Mouse (Mus musculus): ENCODE measurements around the gene Kcnma1. TPM values are rescaled to one million over a fixed set of nuclear protein-coding genes. Genes with fewer than 3 reads are reported as not detected.

The Kcnma1 gene
- polyA plus RNA-seq, 1 experiment from 2014 or later, result 0.04 TPM

GRCm38 (mm10) chr14:23573385-23573784 lies 440.9 kb downstream of the Kcnma1 start:
- ATAC-seq, result no peak
- Histone ChIP-seq H3K9ac (replicated peaks) (no peak overlapping the region), H3K4me3 (ENCODE audit: low read depth, low read length) (no peak overlapping the region), H3K4me1 (ENCODE audit: insufficient read depth) (no peaks in the 10 kb centered on the region), H3K27ac (ENCODE audit: low read depth) (no peak overlapping the region), H3K36me3 (replicated peaks; ENCODE audit: insufficient read depth, low read length) (no peaks in the 10 kb centered on the region), H3K4me2 (ENCODE audit: low read depth, low read length) (no peak overlapping the region), H3K9me3 (ENCODE audit: low read length) (no peaks in the 10 kb centered on the region), H3K27me3 (ENCODE audit: insufficient read depth, low read length) (no peaks in the 10 kb centered on the region)
- TF ChIP-seq EP300 (IDR thresholded peaks at IDR 0.05; ENCODE audit: low read depth) (no peak), CTCF (IDR thresholded peaks at IDR 0.05; ENCODE audit: low read depth) (no peak)
- WGBS (ENCODE audit: insufficient replicate concordance), result 38% methylated on average over 3 of the region's 3 CpGs
- DNase-seq, result no peak

DNA sequence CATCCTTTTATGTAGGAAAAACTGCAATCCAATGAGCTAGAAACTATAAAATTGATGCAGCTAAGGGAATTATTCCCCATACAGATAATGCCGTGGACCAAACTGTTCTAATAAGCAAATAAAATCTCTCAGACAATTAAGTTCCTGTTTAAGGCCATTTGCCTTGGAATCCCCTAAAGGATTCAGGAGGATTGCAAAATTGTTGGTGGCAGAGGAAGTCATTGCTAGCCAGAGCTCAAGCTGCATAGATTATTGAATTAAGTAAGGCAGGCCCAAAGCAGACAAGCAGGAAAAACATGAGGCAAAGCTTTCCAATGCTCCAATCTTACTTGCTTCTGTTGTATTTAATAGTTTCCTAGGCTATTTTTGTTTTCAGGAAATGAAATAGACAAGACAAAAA lies 441.5 kb downstream of the Kcnma1 start:
- DNase-seq, result no peak
- no peak overlapping the region for H3K4me3 ChIP-seq (ENCODE audit: low read depth, low read length)
- no peak overlapping the region for H3K4me2 ChIP-seq (ENCODE audit: low read depth, low read length)
- TF ChIP-seq CTCF (IDR thresholded peaks at IDR 0.05; ENCODE audit: low read depth), result no peak
- no peak for TF ChIP-seq EP300 (IDR thresholded peaks at IDR 0.05; ENCODE audit: low read depth)
- WGBS (ENCODE audit: insufficient replicate concordance), result 64% methylated on average over 1 of the region's 1 CpGs
- no peak overlapping the region for H3K27ac ChIP-seq (ENCODE audit: low read depth)
- H3K36me3 ChIP-seq (replicated peaks; ENCODE audit: insufficient read depth, low read length), result no peaks in the 10 kb centered on the region
- H3K4me1 ChIP-seq (ENCODE audit: insufficient read depth), result no peaks in the 10 kb centered on the region
- no peaks in the 10 kb centered on the region for H3K9me3 ChIP-seq (ENCODE audit: low read length)
- H3K9ac ChIP-seq (replicated peaks), result no peak overlapping the region
- ATAC-seq, result no peak
- H3K27me3 ChIP-seq (ENCODE audit: insufficient read depth, low read length), result no peaks in the 10 kb centered on the region

DNA sequence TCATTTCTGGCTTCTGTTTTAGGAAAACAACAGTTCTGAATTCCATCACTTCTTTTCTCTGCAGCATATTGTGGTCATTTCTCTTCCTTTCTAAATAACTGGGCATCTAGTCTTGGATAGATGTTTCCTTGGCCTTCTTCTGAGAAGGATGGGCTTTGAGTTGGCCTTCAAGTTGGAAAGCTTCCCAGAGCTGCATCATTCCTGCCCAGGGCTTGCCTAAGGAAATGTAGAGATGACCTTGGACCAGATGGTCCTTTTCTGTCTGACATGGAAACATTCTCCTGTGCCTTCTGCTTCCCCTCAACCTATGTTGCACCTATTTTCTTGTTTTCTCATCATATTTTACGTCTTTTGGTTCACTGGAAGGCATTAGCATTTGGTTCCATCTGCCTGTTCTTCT lies 444.0 kb downstream of the Kcnma1 start:
- H3K9ac ChIP-seq (replicated peaks), result no peak overlapping the region
- H3K4me1 ChIP-seq (ENCODE audit: insufficient read depth), result no peaks in the 10 kb centered on the region
- H3K36me3 ChIP-seq (replicated peaks; ENCODE audit: insufficient read depth, low read length), result no peaks in the 10 kb centered on the region
- H3K9me3 ChIP-seq (ENCODE audit: low read length), result no peaks in the 10 kb centered on the region
- WGBS (ENCODE audit: insufficient replicate concordance), result 52% methylated on average over 1 of the region's 1 CpGs
- no peak for DNase-seq
- H3K4me3 ChIP-seq (ENCODE audit: low read depth, low read length), result no peak overlapping the region
- no peaks in the 10 kb centered on the region for H3K27me3 ChIP-seq (ENCODE audit: insufficient read depth, low read length)
- H3K27ac ChIP-seq (ENCODE audit: low read depth), result no peak overlapping the region
- no peak overlapping the region for H3K4me2 ChIP-seq (ENCODE audit: low read depth, low read length)
- ATAC-seq, result no peak
- TF ChIP-seq EP300 (IDR thresholded peaks at IDR 0.05; ENCODE audit: low read depth), result no peak
- no peak for TF ChIP-seq CTCF (IDR thresholded peaks at IDR 0.05; ENCODE audit: low read depth)

- no peak overlapping the region for H3K9ac ChIP-seq (replicated peaks)
- ATAC-seq (no peak), DNase-seq (no peak)
- no peak overlapping the region for H3K4me3 ChIP-seq (ENCODE audit: low read depth, low read length)
- no peak overlapping the region for H3K4me2 ChIP-seq (ENCODE audit: low read depth, low read length)
- TF ChIP-seq CTCF (IDR thresholded peaks at IDR 0.05; ENCODE audit: low read depth), result no peak
- no peak for TF ChIP-seq EP300 (IDR thresholded peaks at IDR 0.05; ENCODE audit: low read depth)
- H3K27ac ChIP-seq (ENCODE audit: low read depth), result no peak overlapping the region
- no peaks in the 10 kb centered on the region for H3K4me1 ChIP-seq (ENCODE audit: insufficient read depth)
- 77% methylated on average over 3 of the region's 3 CpGs for WGBS (ENCODE audit: insufficient replicate concordance)
- H3K36me3 ChIP-seq (replicated peaks; ENCODE audit: insufficient read depth, low read length), result no peaks in the 10 kb centered on the region
- H3K27me3 ChIP-seq (ENCODE audit: insufficient read depth, low read length), result no peaks in the 10 kb centered on the region
- no peaks in the 10 kb centered on the region for H3K9me3 ChIP-seq (ENCODE audit: low read length)
Observed at GRCm38 (mm10) chr14:23565931-23566330, 448.4 kb downstream of the Kcnma1 start.

GRCm38 (mm10) chr14:23564474-23564873 lies 449.8 kb downstream of the Kcnma1 start:
- DNase-seq (no peak), ATAC-seq (no peak)
- H3K27me3 ChIP-seq (ENCODE audit: insufficient read depth, low read length), result no peaks in the 10 kb centered on the region
- no peak for TF ChIP-seq CTCF (IDR thresholded peaks at IDR 0.05; ENCODE audit: low read depth)
- no peak for TF ChIP-seq EP300 (IDR thresholded peaks at IDR 0.05; ENCODE audit: low read depth)
- no peaks in the 10 kb centered on the region for H3K36me3 ChIP-seq (replicated peaks; ENCODE audit: insufficient read depth, low read length)
- no peak overlapping the region for H3K4me2 ChIP-seq (ENCODE audit: low read depth, low read length)
- no peaks in the 10 kb centered on the region for H3K9me3 ChIP-seq (ENCODE audit: low read length)
- H3K9ac ChIP-seq (replicated peaks), result no peak overlapping the region
- H3K4me3 ChIP-seq (ENCODE audit: low read depth, low read length), result no peak overlapping the region
- H3K4me1 ChIP-seq (ENCODE audit: insufficient read depth), result no peaks in the 10 kb centered on the region
- WGBS (ENCODE audit: insufficient replicate concordance), result 72% methylated on average over 7 of the region's 7 CpGs
- no peak overlapping the region for H3K27ac ChIP-seq (ENCODE audit: low read depth)

GRCm38 (mm10) chr14:23563180-23563579 lies 451.1 kb downstream of the Kcnma1 start:
- Histone ChIP-seq H3K27ac (ENCODE audit: low read depth) (no peak overlapping the region), H3K4me2 (ENCODE audit: low read depth, low read length) (no peak overlapping the region), H3K36me3 (replicated peaks; ENCODE audit: insufficient read depth, low read length) (no peaks in the 10 kb centered on the region), H3K9ac (replicated peaks) (no peak overlapping the region), H3K27me3 (ENCODE audit: insufficient read depth, low read length) (no peaks in the 10 kb centered on the region), H3K9me3 (ENCODE audit: low read length) (no peaks in the 10 kb centered on the region), H3K4me1 (ENCODE audit: insufficient read depth) (no peaks in the 10 kb centered on the region), H3K4me3 (ENCODE audit: low read depth, low read length) (no peak overlapping the region)
- no peak for DNase-seq
- WGBS (ENCODE audit: insufficient replicate concordance), result 72% methylated on average over 2 of the region's 2 CpGs
- TF ChIP-seq EP300 (IDR thresholded peaks at IDR 0.05; ENCODE audit: low read depth) (no peak), CTCF (IDR thresholded peaks at IDR 0.05; ENCODE audit: low read depth) (no peak)
- no peak for ATAC-seq

DNA sequence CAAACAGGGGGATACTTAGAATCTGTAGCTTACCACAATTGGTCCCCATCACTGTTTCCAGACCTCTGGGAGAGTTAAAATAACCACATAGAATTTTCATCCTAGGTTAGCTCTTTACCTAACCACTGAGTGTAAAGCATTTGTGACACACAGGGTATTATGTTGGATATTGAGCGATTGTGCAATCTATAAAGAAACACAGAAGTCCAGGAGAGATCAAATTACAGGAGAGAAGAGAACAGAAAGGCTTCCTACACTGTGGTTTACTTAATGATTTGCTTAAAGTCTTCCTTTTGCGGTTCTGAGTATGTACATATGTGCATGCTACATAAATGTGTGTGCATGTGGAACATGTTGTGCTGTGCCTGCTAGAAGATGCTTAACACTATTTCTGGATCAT lies 458.6 kb downstream of the Kcnma1 start:
- DNase-seq, result no peak
- 77% methylated on average over 2 of the region's 2 CpGs for WGBS (ENCODE audit: insufficient replicate concordance)
- no peak overlapping the region for H3K27ac ChIP-seq (ENCODE audit: low read depth)

More for the DNA sequence above, 458.6 kb downstream of the Kcnma1 start:
- no peak overlapping the region for H3K4me3 ChIP-seq (ENCODE audit: low read depth, low read length)
- ATAC-seq, result no peak
- no peak overlapping the region for H3K4me2 ChIP-seq (ENCODE audit: low read depth, low read length)
- no peaks in the 10 kb centered on the region for H3K27me3 ChIP-seq (ENCODE audit: insufficient read depth, low read length)
- no peaks in the 10 kb centered on the region for H3K4me1 ChIP-seq (ENCODE audit: insufficient read depth)
- H3K9ac ChIP-seq (replicated peaks), result no peak overlapping the region
- H3K36me3 ChIP-seq (replicated peaks; ENCODE audit: insufficient read depth, low read length), result no peaks in the 10 kb centered on the region
- no peaks in the 10 kb centered on the region for H3K9me3 ChIP-seq (ENCODE audit: low read length)
- TF ChIP-seq CTCF (IDR thresholded peaks at IDR 0.05; ENCODE audit: low read depth), result no peak
- TF ChIP-seq EP300 (IDR thresholded peaks at IDR 0.05; ENCODE audit: low read depth), result no peak
